Mouse (Mus musculus): ENCODE measurements around the gene Prdm1. TPM values are rescaled to one million over a fixed set of nuclear protein-coding genes. Genes with fewer than 3 reads are reported as not detected.

Gene Prdm1
- total RNA-seq, 2 experiments from 2014 or later, result 1.6 to 2.1 TPM

DNA sequence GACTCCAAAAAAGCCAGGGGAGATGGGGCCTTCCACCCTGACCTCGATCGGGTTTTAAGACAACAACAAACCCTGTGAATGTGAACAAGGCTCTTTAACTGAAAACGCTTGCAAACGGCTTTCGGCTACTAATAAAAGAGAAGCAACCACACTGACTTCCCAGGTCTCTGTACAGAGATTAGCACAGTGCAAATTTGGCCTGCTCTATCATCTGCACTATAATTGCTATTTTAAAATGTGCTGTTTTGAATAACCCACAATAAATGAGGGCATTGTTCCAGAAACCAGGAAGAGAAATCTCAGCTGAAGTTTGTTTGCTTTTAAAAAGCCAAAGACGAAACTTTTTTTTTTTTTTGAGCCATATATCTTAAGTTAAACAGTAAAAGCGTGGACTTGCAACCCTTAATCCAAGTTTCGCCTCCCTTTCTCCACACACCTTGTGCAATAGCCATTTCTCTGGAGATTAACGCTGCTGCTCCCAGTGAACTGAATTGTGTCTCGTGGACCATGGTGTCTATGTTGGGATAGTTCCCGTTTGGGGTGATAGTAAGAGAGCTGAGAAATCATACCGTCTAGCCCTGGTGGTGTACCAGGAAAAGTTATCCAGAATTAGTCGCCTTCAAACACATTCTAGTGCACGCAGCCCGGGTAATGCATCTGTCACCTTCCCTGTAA, 34.3 kb downstream of the Prdm1 start:
- no peak for DNase-seq
- intact Hi-C loops (cut with DNase I), result no loop called here

DNA sequence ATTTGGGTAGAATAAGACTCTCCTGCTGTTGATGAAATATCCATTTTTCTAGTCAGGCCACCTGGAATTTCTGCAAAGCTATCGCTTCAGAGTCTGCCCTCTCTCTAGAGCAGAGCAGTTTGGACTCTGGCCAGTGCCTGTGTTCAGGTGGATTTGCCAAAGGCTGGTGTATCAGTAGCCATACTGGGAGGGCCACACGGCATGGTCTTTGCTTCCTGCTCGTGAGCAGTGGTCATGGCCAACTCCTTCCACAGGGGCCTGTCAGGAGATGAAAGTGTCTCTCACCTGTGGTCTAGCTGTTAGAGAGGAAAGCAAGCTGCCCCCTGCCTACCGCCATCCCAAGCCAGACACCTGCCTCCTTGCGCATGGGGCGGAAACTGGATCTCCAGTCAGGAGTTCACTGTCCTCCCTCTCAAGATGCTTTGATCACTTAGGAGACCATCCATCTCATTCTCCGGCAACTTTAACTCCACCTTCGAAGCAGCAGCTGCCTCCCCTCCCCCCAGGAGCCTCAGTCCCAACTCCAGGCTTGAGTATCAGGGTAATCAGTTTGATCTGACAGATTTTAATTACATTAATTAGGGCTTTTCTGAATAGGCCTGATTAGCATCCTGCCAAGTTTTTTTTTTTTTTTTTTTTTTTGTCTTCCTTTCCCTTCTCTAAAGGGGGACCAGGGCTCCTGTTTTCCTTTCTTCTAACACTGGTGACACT, 35.3 kb downstream of the Prdm1 start:
- DNase-seq, result no peak
- intact Hi-C loops (cut with DNase I), result no loop called here

- no peak for DNase-seq
- intact Hi-C loops (cut with DNase I), result no loop called here
Measured at GRCm38 (mm10) chr10:44490899-44491422, 37.3 kb downstream of the Prdm1 start.

GRCm38 (mm10) chr10:44487132-44487531, 41.2 kb downstream of the Prdm1 start:
- DNase-seq, result no peak
- intact Hi-C loops (cut with DNase I), result no loop called here

- no peak for DNase-seq
- intact Hi-C loops (cut with DNase I), result loop anchor here (5.0 kb wide), 1 partner anchor 48 kb away; no protein-coding TSS in a partner anchor
Measured at GRCm38 (mm10) chr10:44484077-44484476, 44.2 kb downstream of the Prdm1 start.

DNA sequence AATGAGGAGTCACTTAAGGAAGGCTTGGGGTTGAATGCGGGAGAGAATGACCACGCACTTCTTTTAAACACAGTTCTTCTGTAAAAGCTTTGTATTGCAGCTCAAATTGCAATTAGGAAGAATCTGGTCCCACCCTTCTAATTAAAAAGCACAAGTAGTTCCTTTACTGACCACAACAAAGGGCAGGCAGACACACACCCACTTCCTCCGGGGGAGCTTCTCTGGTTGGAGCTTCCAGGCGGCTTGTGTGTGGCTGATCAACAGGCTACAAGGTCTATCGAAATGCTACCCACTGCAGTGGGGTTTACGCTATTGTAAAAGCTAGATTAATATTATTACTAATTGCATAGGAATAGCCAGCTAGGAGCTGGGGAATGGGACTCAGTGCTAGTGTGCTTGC, 45.2 kb downstream of the Prdm1 start:
- intact Hi-C loops (cut with DNase I), result loop anchor here (5.0 kb wide), 1 partner anchor 49 kb away; no protein-coding TSS in a partner anchor
- DNase-seq, result no peak

DNA sequence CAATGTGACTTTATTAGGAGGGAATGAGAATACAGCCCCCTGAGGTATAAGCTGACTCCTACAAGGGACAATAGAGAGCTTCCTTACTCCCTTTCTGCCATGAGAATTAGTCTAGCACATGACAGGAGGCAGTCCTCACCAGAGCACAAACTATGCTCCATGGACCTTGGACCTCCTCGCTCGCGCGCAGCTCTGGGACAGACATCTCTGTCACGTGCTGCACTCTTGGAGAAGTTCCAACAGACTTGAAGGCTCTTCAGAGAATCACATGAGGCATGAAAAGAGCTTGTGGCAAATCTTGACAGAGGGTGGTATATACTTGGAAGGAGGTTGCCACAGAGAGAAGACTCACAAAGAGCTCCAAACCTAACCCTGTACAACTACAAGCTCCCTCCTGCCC, 46.9 kb downstream of the Prdm1 start:
- no peak for DNase-seq
- intact Hi-C loops (cut with DNase I), result loop anchor here (5.0 kb wide), 1 partner anchor 51 kb away; no protein-coding TSS in a partner anchor

- intact Hi-C loops (cut with DNase I), result no loop called here
Measured at GRCm38 (mm10) chr10:44479286-44479685, 49.0 kb downstream of the Prdm1 start.

GRCm38 (mm10) chr10:44478091-44478490, 50.2 kb downstream of the Prdm1 start:
- intact Hi-C loops (cut with DNase I), result no loop called here
- no peak for DNase-seq

More at GRCm38 (mm10) chr10:44479286-44479685, 49.0 kb downstream of the Prdm1 start:
- no peak for DNase-seq

DNA sequence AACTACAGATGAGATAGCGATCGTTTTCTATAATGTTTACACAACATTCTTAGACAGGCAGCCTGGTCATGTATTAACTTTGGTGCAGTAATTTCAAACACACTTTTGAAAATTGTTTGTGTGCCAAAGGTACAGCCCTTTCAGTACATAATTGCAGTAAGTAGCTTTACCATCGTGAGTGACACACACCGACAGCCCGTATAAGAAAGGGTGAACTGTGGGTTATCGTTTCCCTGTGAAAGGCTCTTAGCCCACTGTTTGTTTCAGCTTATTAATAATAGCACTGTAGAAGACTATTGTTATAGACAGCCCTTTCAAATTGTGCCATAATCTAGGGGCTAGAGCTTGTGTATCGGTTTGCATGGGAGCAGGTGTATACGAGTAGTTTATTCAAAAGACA, 51.1 kb downstream of the Prdm1 start:
- intact Hi-C loops (cut with DNase I), result no loop called here
- no peak for DNase-seq

DNA sequence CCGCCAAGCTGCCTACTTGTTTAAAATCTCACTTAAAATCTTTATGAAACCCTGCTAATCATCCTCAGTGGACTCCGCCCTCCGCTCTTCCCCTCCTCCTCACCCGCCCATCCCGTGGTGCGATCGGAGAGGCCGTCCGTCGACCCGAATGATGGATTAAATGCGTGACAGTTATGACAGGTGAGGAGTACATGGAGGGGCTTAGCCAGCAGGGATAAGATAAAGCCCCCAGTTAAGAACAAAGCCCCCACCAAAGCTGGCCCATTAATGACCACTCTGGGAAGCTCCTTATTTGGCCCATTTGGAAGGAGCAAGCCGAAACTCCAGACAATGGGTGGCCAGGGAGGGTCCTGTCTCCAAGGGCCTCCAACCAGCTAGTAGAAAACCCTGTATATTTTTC, 51.8 kb downstream of the Prdm1 start:
- intact Hi-C loops (cut with DNase I), result no loop called here
- DNase-seq, result no peak

- intact Hi-C loops (cut with DNase I), result no loop called here
- DNase-seq, result no peak
Measured at GRCm38 (mm10) chr10:44475376-44475775, 52.9 kb downstream of the Prdm1 start.

DNA sequence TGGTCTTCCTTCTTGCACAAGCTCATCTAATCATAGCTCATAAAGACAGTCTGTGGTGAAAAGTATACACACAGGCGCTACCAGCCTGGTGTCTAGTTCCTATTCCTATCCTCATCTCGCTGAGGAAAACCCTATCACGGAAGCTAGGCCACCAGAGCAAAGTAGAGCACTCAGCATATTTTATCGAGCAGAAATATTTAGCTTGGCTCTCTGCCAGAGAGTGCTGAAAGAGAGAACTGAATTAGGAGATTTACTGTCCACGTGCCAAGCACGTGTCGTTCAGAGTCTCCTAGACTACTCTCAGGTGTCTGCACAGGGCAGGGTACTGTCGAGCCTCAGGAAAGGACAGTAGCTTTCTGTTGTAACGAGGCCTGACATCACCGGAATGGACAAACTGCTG, 54.0 kb downstream of the Prdm1 start:
- peak in 1 of 2 experiments; percentile 38 for DNase-seq
- intact Hi-C loops (cut with DNase I), result no loop called here

DNA sequence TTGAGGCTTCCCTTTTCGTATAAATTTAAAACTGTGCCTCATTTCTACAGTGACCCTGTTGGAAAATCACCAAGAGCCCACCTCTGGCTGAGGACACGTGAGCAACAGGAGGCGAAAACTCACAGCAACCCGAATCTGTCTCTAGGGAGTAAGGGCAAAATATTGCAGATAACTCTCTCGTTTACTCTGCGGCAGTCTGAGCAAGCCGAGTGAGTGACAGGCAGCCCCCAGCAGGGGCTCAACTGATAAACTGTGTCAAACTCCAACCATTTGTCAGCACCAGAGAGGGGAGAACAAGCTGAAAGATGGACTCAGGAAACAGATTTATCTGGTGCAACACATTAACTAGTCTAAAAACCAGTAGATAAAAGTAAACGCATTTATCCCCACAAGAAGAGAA, 62.7 kb downstream of the Prdm1 start:
- DNase-seq, result no peak
- intact Hi-C loops (cut with DNase I), result no loop called here

GRCm38 (mm10) chr10:44464563-44464962, 63.7 kb downstream of the Prdm1 start:
- no peak for DNase-seq
- intact Hi-C loops (cut with DNase I), result loop anchor here (5.0 kb wide), 3 partner anchors 38 to 398 kb away; no protein-coding TSS in a partner anchor

DNA sequence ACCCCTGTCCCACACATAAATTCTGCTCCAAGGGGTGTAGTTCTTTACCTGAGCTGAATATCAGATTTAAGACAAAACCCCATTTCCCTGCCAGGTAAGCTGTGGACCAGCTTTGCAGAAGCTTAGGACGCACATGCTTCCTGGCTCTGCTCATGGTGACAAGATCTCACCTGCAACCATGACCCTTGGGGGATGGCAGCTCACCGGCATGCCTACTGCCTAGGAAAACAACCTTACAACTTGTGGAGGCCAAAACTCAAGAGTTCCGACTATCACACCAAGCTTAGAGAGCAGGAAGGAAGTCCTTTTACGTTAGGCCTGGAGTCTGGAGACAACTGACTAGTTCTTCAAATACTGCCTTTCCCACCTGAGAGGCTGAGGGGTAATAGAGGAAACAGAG, 64.4 kb downstream of the Prdm1 start:
- intact Hi-C loops (cut with DNase I), result loop anchor here (5.0 kb wide), 3 partner anchors 38 to 398 kb away; no protein-coding TSS in a partner anchor

GRCm38 (mm10) chr10:44462351-44462750, 66.0 kb downstream of the Prdm1 start:
- intact Hi-C loops (cut with DNase I), result loop anchor here (5.0 kb wide), 3 partner anchors 40 to 400 kb away; no protein-coding TSS in a partner anchor
- no peak for DNase-seq

More for the DNA sequence above, 64.4 kb downstream of the Prdm1 start:
- DNase-seq, result no peak

GRCm38 (mm10) chr10:44461063-44461462, 67.2 kb downstream of the Prdm1 start:
- intact Hi-C loops (cut with DNase I), result loop anchor here (5.0 kb wide), 3 partner anchors 41 to 401 kb away; no protein-coding TSS in a partner anchor
- DNase-seq, result no peak

- peak; percentile 62 to 81 for DNase-seq
- intact Hi-C loops (cut with DNase I), result loop anchor here (5.0 kb wide), 3 partner anchors 42 to 402 kb away; no protein-coding TSS in a partner anchor
Measured at GRCm38 (mm10) chr10:44460095-44460810, 68.0 kb downstream of the Prdm1 start.

GRCm38 (mm10) chr10:44459321-44460000, 68.8 kb downstream of the Prdm1 start:
- intact Hi-C loops (cut with DNase I), result loop anchor here (2.0 kb wide), 3 partner anchors 69 to 585 kb away; partner anchors contain the start of gene Prdm1
- DNase-seq, result no peak
